Mouse (Mus musculus) G1E (cell line): ENCODE data around the gene Vezt. TPM values are rescaled to one million over a fixed set of nuclear protein-coding genes. Genes with fewer than 3 reads are reported as not detected.
A peak's percentile ranks its signal among the peaks of the same experiment; 100 is the strongest.

Experiments used
- ATAC-seq: 2 replicates; pipeline ENCODE4 v1.8.0; 2016; ENCODE audit warnings: mild to moderate bottlenecking; ENCODE audit not compliant: insufficient number of reproducible peaks, poor library complexity, low FRiP score, severe bottlenecking; ENCODE audit errors: extremely low read depth
- DNase-seq: peaks from one replicate; pipeline ENCODE4 v3.0.0; 2012; ENCODE audit warnings: low spot score
- H3K27me3 ChIP-seq: 2 replicates; pipeline ENCODE4 v1.6.1; 2012; ENCODE audit warnings: mild to moderate bottlenecking, low read length, inconsistent platforms; ENCODE audit not compliant: insufficient read depth
- H3K36me3 ChIP-seq: replicated peaks from 2 replicates; pipeline ENCODE3; 2012; ENCODE audit warnings: mild to moderate bottlenecking, inconsistent platforms
- H3K4me1 ChIP-seq: 2 replicates; pipeline ENCODE4 v1.6.1; 2012; ENCODE audit warnings: low read depth, low read length, inconsistent platforms, mixed read lengths; ENCODE audit not compliant: insufficient read depth
- H3K4me3 ChIP-seq: 2 replicates; pipeline ENCODE4 v1.5.1; 2012; ENCODE audit warnings: low read depth, mild to moderate bottlenecking, inconsistent platforms, low read length, moderate library complexity, mixed read lengths
- H3K9me3 ChIP-seq: replicated peaks from 2 replicates; pipeline ENCODE4 v1.6.1; 2012; ENCODE audit warnings: inconsistent platforms
- CTCF ChIP-seq: IDR thresholded peaks from 2 replicates; pipeline ENCODE4 v1.5.1; 2012; ENCODE audit warnings: low read depth, low read length, inconsistent platforms, mixed read lengths
- GATA1 ChIP-seq: IDR thresholded peaks from 2 replicates; pipeline ENCODE4 v1.6.1; 2012; ENCODE audit warnings: borderline replicate concordance, low read length, inconsistent platforms, mixed read lengths
- GATA2 ChIP-seq: IDR thresholded peaks from 2 replicates; pipeline ENCODE4 v1.6.1; 2012; ENCODE audit warnings: low read depth, low read length, inconsistent platforms, borderline replicate concordance
- POLR2AphosphoS5 ChIP-seq: IDR thresholded peaks from 2 replicates; pipeline ENCODE4 v1.6.1; 2012; ENCODE audit warnings: low read depth, low read length, inconsistent platforms; ENCODE audit not compliant: insufficient replicate concordance
- TAL1 ChIP-seq: conservative IDR thresholded peaks from 2 replicates; pipeline ENCODE4 v1.6.1; 2012; ENCODE audit warnings: low read depth, low read length, inconsistent platforms, mixed read lengths
- polyA plus RNA-seq: library from polyadenylated mRNA; stranded (reverse); fragments of >175 nt; gene quantifications from 2 replicates; pipeline ENCODE4 v1.2.3, GENCODE M21; 2012
- total RNA-seq, 2 experiments: library from RNA; stranded (forward) in 1 of 2; stranded (reverse) in 1 of 2; fragments of 200-1000 nt in 1 of 2; fragments of >200 nt in 1 of 2; fragmentation: Nextera tagmentation in 1 of 2; gene quantifications; 2 replicates each; pipeline ENCODE4 v1.2.3; 2014 to 2017

The Vezt gene
- total and polyA plus RNA-seq, 3 experiments: 3.5 to 35.7 (median 13.2) TPM

DNA sequence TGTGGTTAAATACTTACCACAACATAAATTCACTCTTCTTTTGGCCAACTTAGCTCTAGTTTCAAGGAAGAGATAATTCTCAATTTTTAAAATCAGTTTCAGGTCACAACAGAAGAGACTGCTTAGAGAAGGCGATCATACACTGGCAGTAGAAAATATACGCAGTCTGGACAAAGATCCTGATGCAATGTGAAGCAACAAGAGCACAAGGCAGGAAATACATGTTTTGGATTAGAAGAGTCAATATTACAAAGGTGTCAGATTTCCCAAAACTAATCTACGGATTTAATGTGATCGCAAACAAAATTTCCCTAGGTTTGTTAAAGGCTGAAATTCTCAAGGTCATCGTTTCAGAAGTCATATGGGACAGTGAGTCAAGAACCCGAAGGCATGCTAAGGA, 4.5 kb downstream of the Vezt start:
- ATAC-seq: no peak
- no peak for DNase-seq
- H3K36me3 ChIP-seq: peaks cover 37% of the 10 kb centered on the region
- no peak overlapping the region for H3K4me3 ChIP-seq
- TF ChIP-seq GATA1 (no peak), GATA2 (no peak), CTCF (no peak), TAL1 (no peak)
- no peaks in the 10 kb centered on the region for H3K27me3 ChIP-seq
- H3K9me3 ChIP-seq: no peaks in the 10 kb centered on the region
- peaks cover 19% of the 10 kb centered on the region for H3K4me1 ChIP-seq

- no peak for TF ChIP-seq GATA2
- no peak for TF ChIP-seq POLR2AphosphoS5
- no peak for TF ChIP-seq TAL1
- TF ChIP-seq CTCF: no peak
- TF ChIP-seq GATA1: no peak
- H3K4me1 ChIP-seq: peaks cover 7% of the 10 kb centered on the region
- H3K9me3 ChIP-seq: no peaks in the 10 kb centered on the region
- no peak overlapping the region for H3K4me3 ChIP-seq
- ATAC-seq (no peak), DNase-seq (no peak)
- peaks cover 57% of the 10 kb centered on the region for H3K36me3 ChIP-seq
- no peaks in the 10 kb centered on the region for H3K27me3 ChIP-seq
Observed at GRCm38 (mm10) chr10:94028493-94028892, 7.1 kb downstream of the Vezt start.

- TF ChIP-seq POLR2AphosphoS5: no peak
- TF ChIP-seq TAL1: no peak
- TF ChIP-seq CTCF: no peak
- no peak for TF ChIP-seq GATA2
- TF ChIP-seq GATA1: no peak
- no peaks in the 10 kb centered on the region for H3K9me3 ChIP-seq
- H3K4me1 ChIP-seq: peaks cover 12% of the 10 kb centered on the region
- no peaks in the 10 kb centered on the region for H3K27me3 ChIP-seq
- H3K36me3 ChIP-seq: peaks cover 50% of the 10 kb centered on the region
- DNase-seq: no peak
- no peak for ATAC-seq
- H3K4me3 ChIP-seq: no peak overlapping the region
Observed at GRCm38 (mm10) chr10:94025079-94025478, 10.5 kb downstream of the Vezt start.

DNA sequence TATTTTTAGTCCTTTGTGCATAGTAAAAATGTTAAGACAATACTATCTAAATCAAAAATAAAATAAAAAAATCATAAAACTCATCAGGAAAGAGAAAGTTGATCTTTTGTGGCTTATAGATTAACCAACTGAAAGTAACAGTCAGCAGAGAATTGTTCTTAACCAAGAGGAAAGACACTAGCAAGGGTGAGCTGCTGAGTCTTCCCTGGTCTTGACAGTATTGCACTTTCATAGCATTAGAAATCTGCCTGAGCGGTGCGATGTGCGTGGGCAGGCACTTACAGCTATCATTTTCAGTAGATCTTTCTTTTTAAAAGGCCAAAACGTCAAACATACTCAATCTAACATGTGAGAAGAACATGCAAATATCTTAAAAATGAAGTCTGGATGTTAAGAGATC, 14.6 kb downstream of the Vezt start:
- Histone ChIP-seq H3K4me3 (no peak overlapping the region; the same call in 1 of the 2 replicates), H3K36me3 (peaks cover 35% of the 10 kb centered on the region), H3K9me3 (no peaks in the 10 kb centered on the region), H3K4me1 (peaks cover 17% of the 10 kb centered on the region), H3K27me3 (no peaks in the 10 kb centered on the region)
- no peak for TF ChIP-seq GATA1
- TF ChIP-seq TAL1: no peak
- TF ChIP-seq POLR2AphosphoS5: no peak
- no peak for TF ChIP-seq CTCF
- TF ChIP-seq GATA2: no peak
- DNase-seq (no peak), ATAC-seq (no peak)

- no peaks in the 10 kb centered on the region for H3K27me3 ChIP-seq
- H3K4me1 ChIP-seq: peaks cover 17% of the 10 kb centered on the region
- DNase-seq (peak; percentile 19), ATAC-seq (peak; percentile 63)
- no peak overlapping the region; the same call in 1 of the 2 replicates for H3K4me3 ChIP-seq
- peaks cover 32% of the 10 kb centered on the region for H3K36me3 ChIP-seq
- H3K9me3 ChIP-seq: no peaks in the 10 kb centered on the region
- TF ChIP-seq CTCF: no peak
- no peak for TF ChIP-seq GATA1
- TF ChIP-seq POLR2AphosphoS5: no peak
- no peak for TF ChIP-seq TAL1
- TF ChIP-seq GATA2: no peak
Observed at GRCm38 (mm10) chr10:94020587-94020986, 15.0 kb downstream of the Vezt start.

GRCm38 (mm10) chr10:94017455-94017854, 18.2 kb downstream of the Vezt start:
- H3K9me3 ChIP-seq: no peaks in the 10 kb centered on the region
- no peak overlapping the region for H3K4me3 ChIP-seq
- H3K27me3 ChIP-seq: no peaks in the 10 kb centered on the region
- no peak for ATAC-seq
- H3K36me3 ChIP-seq: peaks cover 18% of the 10 kb centered on the region
- peaks cover 17% of the 10 kb centered on the region for H3K4me1 ChIP-seq
- no peak for DNase-seq
- TF ChIP-seq GATA1 (no peak), GATA2 (no peak), CTCF (no peak), TAL1 (no peak), POLR2AphosphoS5 (no peak)

- Histone ChIP-seq H3K4me1 (peaks cover 9% of the 10 kb centered on the region), H3K36me3 (peaks cover 18% of the 10 kb centered on the region), H3K27me3 (no peaks in the 10 kb centered on the region), H3K4me3 (no peak overlapping the region), H3K9me3 (no peaks in the 10 kb centered on the region)
- DNase-seq (no peak), ATAC-seq (no peak)
- TF ChIP-seq CTCF: no peak
Observed at GRCm38 (mm10) chr10:94014200-94014599, 21.4 kb downstream of the Vezt start.
